Mouse (Mus musculus): Measurements from ENCODE around the gene Cttn. TPM values are rescaled to one million over a fixed set of nuclear protein-coding genes. Genes with fewer than 3 reads are reported as not detected.

Cttn gene
- 10 to 100 TPM in 1 of 2 experiments, 1 to 10 TPM in 1; 4.0 to 10.0 TPM for polyA plus RNA-seq (2017; shearing (Covaris generic))

GRCm38 (mm10) chr7:144470545-144471059 is at the start of gene Cttn:
Gene Cttn (minus strand): TSS chr7:144471009.

Other genes starting within 250 kb of the Cttn start
- gene Ppfia1, start 82.7 kb upstream of the Cttn start, polyA plus RNA-seq (2017; shearing (Covaris generic)) = 10 to 100 TPM; 43.9 to 48.4 TPM
- 1 to 10 TPM; 4.6 to 5.9 TPM for gene Fadd, start 111.5 kb upstream of the Cttn start, polyA plus RNA-seq (2017; shearing (Covaris generic))

Measured in activated CD4-positive, CD25-positive, alpha-beta regulatory T cell (primary cell).